Mouse (Mus musculus) urinary bladder, postnatal 25 days (tissue): ENCODE data around the gene Palm.

ENCODE experiments used
- DNase-seq: peaks from one replicate; pipeline ENCODE4 v3.0.0; 2022; ENCODE audit warnings: low spot score

Palm gene

GRCm38 (mm10) chr10:79772320-79772719, 21.1 kb upstream of the Palm start:
- no peak for DNase-seq

GRCm38 (mm10) chr10:79773208-79773607, 20.2 kb upstream of the Palm start:
- no peak for DNase-seq

- no peak for DNase-seq
These were observed 18.7 kb upstream of the Palm start for GRCm38 (mm10) chr10:79774486-79775279.

- peak; percentile 47 for DNase-seq
These were observed 16.3 kb upstream of the Palm start, which contains the start of gene Fstl3 for GRCm38 (mm10) chr10:79777103-79777531. Fstl3 (plus strand) TSS chr10:79777272.

GRCm38 (mm10) chr10:79778006-79778405, 15.4 kb upstream of the Palm start:
- peak; percentile 47 for DNase-seq

- DNase-seq: no peak
These were observed 14.2 kb upstream of the Palm start for GRCm38 (mm10) chr10:79779193-79779592.

GRCm38 (mm10) chr10:79779784-79780663, 13.3 kb upstream of the Palm start:
- peak; percentile 97 for DNase-seq

- no peak for DNase-seq
These were observed 12.7 kb upstream of the Palm start for GRCm38 (mm10) chr10:79780664-79781015.

GRCm38 (mm10) chr10:79781139-79781538, 12.2 kb upstream of the Palm start:
- DNase-seq: no peak

GRCm38 (mm10) chr10:79781956-79782355, 11.4 kb upstream of the Palm start:
- DNase-seq: no peak

- no peak for DNase-seq
These were observed 10.3 kb upstream of the Palm start for GRCm38 (mm10) chr10:79783050-79783449.

- DNase-seq: no peak
These were observed 9.2 kb upstream of the Palm start for GRCm38 (mm10) chr10:79783920-79784800.

GRCm38 (mm10) chr10:79788386-79789158, 4.8 kb upstream of the Palm start:
- DNase-seq: peak; percentile 74

- no peak for DNase-seq
These were observed 3.8 kb upstream of the Palm start for GRCm38 (mm10) chr10:79789581-79789980.

- DNase-seq: no peak
These were observed 2.5 kb upstream of the Palm start, which contains the start of gene Prss57 for GRCm38 (mm10) chr10:79790861-79791260. Prss57 (minus strand) TSS chr10:79790961.

GRCm38 (mm10) chr10:79792339-79793040, 882 bp upstream of the Palm start:
- DNase-seq: no peak

GRCm38 (mm10) chr10:79793738-79794490, 542 bp downstream of the Palm start:
- no peak for DNase-seq

GRCm38 (mm10) chr10:79794491-79794931, 1.1 kb downstream of the Palm start:
- peak; percentile 59 for DNase-seq

GRCm38 (mm10) chr10:79795905-79796304, 2.5 kb downstream of the Palm start:
- DNase-seq: no peak

GRCm38 (mm10) chr10:79797326-79797725, 4.0 kb downstream of the Palm start:
- DNase-seq: no peak
